Mouse (Mus musculus): ENCODE data around the gene Map7d3. TPM values are rescaled to one million over a fixed set of nuclear protein-coding genes. Genes with fewer than 3 reads are reported as not detected.

The Map7d3 gene
- polyA plus RNA-seq (2015; fragmentation: Nextera tagmentation; extraction: Ambion mirVana): 0.78 and 1.0 TPM in 2 replicates

GRCm38 (mm10) chrX:56821765-56822603 lies at the start of gene Map7d3:
Gene Map7d3, minus strand, starts transcription at chrX:56822326.
- H3K4me1 ChIP-seq: no peaks in the 10 kb centered on the region
- H3K27me3 ChIP-seq: no peaks in the 10 kb centered on the region
- ATAC-seq: peak; percentile 50; the same call in 1 of the 2 replicates
- 0 out of 2 replicates have a peak, but pooled peaks cover 5% of the 10 kb centered on the region for H3K9me3 ChIP-seq (replicated peaks)
- H3K9ac ChIP-seq: 0 out of 2 replicates have a peak within 1 kb of the TSS, but pooled peaks have one; percentile 27
- WGBS: 21% methylated on average over 34 of the region's 35 CpGs
- peak within 1 kb of the TSS; percentile 41 for H3K4me3 ChIP-seq
- peak within 1 kb of the TSS; percentile 62 for H3K4me2 ChIP-seq
- H3K27ac ChIP-seq: no peak within 1 kb of the TSS
- H3K36me3 ChIP-seq (ENCODE audit: poor library complexity, severe bottlenecking): no peaks in the 10 kb centered on the region

- H3K4me3 ChIP-seq: no peak within 1 kb of the TSS
- H3K4me2 ChIP-seq: no peak within 1 kb of the TSS
- WGBS: 81% methylated on average over 2 of the region's 2 CpGs
- no peak within 1 kb of the TSS for H3K27ac ChIP-seq
- no peaks in the 10 kb centered on the region for H3K4me1 ChIP-seq
- H3K27me3 ChIP-seq: no peaks in the 10 kb centered on the region
- no peaks in the 10 kb centered on the region for H3K36me3 ChIP-seq (ENCODE audit: poor library complexity, severe bottlenecking)
- H3K9ac ChIP-seq: no peak within 1 kb of the TSS
- H3K9me3 ChIP-seq (replicated peaks): no peaks in the 10 kb centered on the region
- no peak for ATAC-seq
Measured at GRCm38 (mm10) chrX:56869863-56870262, 47.7 kb upstream of the Map7d3 start, which contains the start of gene Adgrg4. Gene Adgrg4, plus strand, starts transcription at chrX:56870163.

GRCm38 (mm10) chrX:56841255-56841654 lies 19.1 kb upstream of the Map7d3 start:
- H3K36me3 ChIP-seq (ENCODE audit: poor library complexity, severe bottlenecking): no peaks in the 10 kb centered on the region
- no peak for ATAC-seq
- no peak overlapping the region for H3K9ac ChIP-seq
- WGBS: 70% methylated on average over 5 of the region's 5 CpGs
- no peak overlapping the region for H3K27ac ChIP-seq
- H3K4me2 ChIP-seq: no peak overlapping the region
- no peak overlapping the region for H3K4me3 ChIP-seq
- no peaks in the 10 kb centered on the region for H3K4me1 ChIP-seq
- H3K27me3 ChIP-seq: no peaks in the 10 kb centered on the region
- no peaks in the 10 kb centered on the region for H3K9me3 ChIP-seq (replicated peaks)

GRCm38 (mm10) chrX:56839369-56839768 lies 17.2 kb upstream of the Map7d3 start:
- ATAC-seq: 0 out of 2 replicates have a peak, but pooled peaks have one; percentile 13
- H3K4me2 ChIP-seq: no peak overlapping the region
- H3K36me3 ChIP-seq (ENCODE audit: poor library complexity, severe bottlenecking): no peaks in the 10 kb centered on the region
- no peak overlapping the region for H3K4me3 ChIP-seq
- no peaks in the 10 kb centered on the region for H3K27me3 ChIP-seq
- H3K27ac ChIP-seq: no peak overlapping the region
- no peaks in the 10 kb centered on the region for H3K4me1 ChIP-seq
- no peak overlapping the region for H3K9ac ChIP-seq
- H3K9me3 ChIP-seq (replicated peaks): no peaks in the 10 kb centered on the region

GRCm38 (mm10) chrX:56835842-56836241 lies 13.7 kb upstream of the Map7d3 start:
- no peak overlapping the region for H3K4me3 ChIP-seq
- no peaks in the 10 kb centered on the region for H3K36me3 ChIP-seq (ENCODE audit: poor library complexity, severe bottlenecking)
- H3K27ac ChIP-seq: no peak overlapping the region
- H3K4me2 ChIP-seq: no peak overlapping the region
- ATAC-seq: no peak
- H3K27me3 ChIP-seq: no peaks in the 10 kb centered on the region
- no peaks in the 10 kb centered on the region for H3K9me3 ChIP-seq (replicated peaks)
- H3K9ac ChIP-seq: no peak overlapping the region
- 84% methylated on average over 6 of the region's 6 CpGs for WGBS
- no peaks in the 10 kb centered on the region for H3K4me1 ChIP-seq

GRCm38 (mm10) chrX:56827492-56827891 lies 5.4 kb upstream of the Map7d3 start:
- H3K27me3 ChIP-seq: no peaks in the 10 kb centered on the region
- 87% methylated on average over 6 of the region's 6 CpGs for WGBS
- ATAC-seq: no peak
- H3K9me3 ChIP-seq (replicated peaks): no peaks in the 10 kb centered on the region
- no peaks in the 10 kb centered on the region for H3K36me3 ChIP-seq (ENCODE audit: poor library complexity, severe bottlenecking)
- H3K9ac ChIP-seq: no peak overlapping the region
- H3K27ac ChIP-seq: no peak overlapping the region
- H3K4me1 ChIP-seq: no peaks in the 10 kb centered on the region
- H3K4me2 ChIP-seq: no peak overlapping the region
- H3K4me3 ChIP-seq: no peak overlapping the region

GRCm38 (mm10) chrX:56791268-56791667 lies 30.9 kb downstream of the Map7d3 start:
- peak; percentile 61 for ATAC-seq
- Histone ChIP-seq H3K36me3 (ENCODE audit: poor library complexity, severe bottlenecking) (peaks cover 31% of the 10 kb centered on the region; the same call in 1 of the 2 replicates), H3K27me3 (no peaks in the 10 kb centered on the region), H3K27ac (no peak overlapping the region), H3K9ac (no peak overlapping the region), H3K4me1 (0 out of 2 replicates have a peak, but pooled peaks cover 5% of the 10 kb centered on the region), H3K9me3 (replicated peaks) (no peaks in the 10 kb centered on the region), H3K4me3 (no peak overlapping the region), H3K4me2 (no peak overlapping the region)
- 40% methylated on average over 15 of the region's 15 CpGs for WGBS

- Histone ChIP-seq H3K27me3 (no peaks in the 10 kb centered on the region), H3K4me3 (no peak overlapping the region), H3K27ac (no peak overlapping the region), H3K4me2 (no peak overlapping the region), H3K9me3 (replicated peaks) (no peaks in the 10 kb centered on the region), H3K36me3 (ENCODE audit: poor library complexity, severe bottlenecking) (peaks cover 31% of the 10 kb centered on the region; the same call in 1 of the 2 replicates), H3K9ac (no peak overlapping the region), H3K4me1 (peaks cover 9% of the 10 kb centered on the region; the same call in 1 of the 2 replicates)
- ATAC-seq: no peak
- WGBS: 78% methylated on average over 4 of the region's 4 CpGs
Measured at GRCm38 (mm10) chrX:56790591-56790990, 31.5 kb downstream of the Map7d3 start.

- WGBS: 71% methylated on average over 3 of the region's 3 CpGs
- H3K9ac ChIP-seq: no peak overlapping the region
- peaks cover 9% of the 10 kb centered on the region; the same call in 1 of the 2 replicates for H3K4me1 ChIP-seq
- H3K36me3 ChIP-seq (ENCODE audit: poor library complexity, severe bottlenecking): peaks cover 19% of the 10 kb centered on the region; the same call in 1 of the 2 replicates
- H3K4me3 ChIP-seq: no peak overlapping the region
- H3K4me2 ChIP-seq: no peak overlapping the region
- no peak for ATAC-seq
- H3K27ac ChIP-seq: no peak overlapping the region
- no peaks in the 10 kb centered on the region for H3K9me3 ChIP-seq (replicated peaks)
- no peaks in the 10 kb centered on the region for H3K27me3 ChIP-seq
Measured at GRCm38 (mm10) chrX:56787486-56787885, 34.6 kb downstream of the Map7d3 start.

GRCm38 (mm10) chrX:56786281-56787061 lies 35.7 kb downstream of the Map7d3 start:
- no peaks in the 10 kb centered on the region for H3K27me3 ChIP-seq
- H3K27ac ChIP-seq: no peak overlapping the region
- no peak overlapping the region for H3K9ac ChIP-seq
- no peak overlapping the region for H3K4me2 ChIP-seq
- peaks cover 19% of the 10 kb centered on the region; the same call in 1 of the 2 replicates for H3K36me3 ChIP-seq (ENCODE audit: poor library complexity, severe bottlenecking)
- H3K4me3 ChIP-seq: no peak overlapping the region
- WGBS: 47% methylated on average over 6 of the region's 6 CpGs
- no peaks in the 10 kb centered on the region for H3K9me3 ChIP-seq (replicated peaks)
- H3K4me1 ChIP-seq: peaks cover 9% of the 10 kb centered on the region; the same call in 1 of the 2 replicates
- ATAC-seq: peak; percentile 89

- Histone ChIP-seq H3K4me3 (no peak overlapping the region), H3K9me3 (replicated peaks) (no peaks in the 10 kb centered on the region), H3K27ac (no peak overlapping the region), H3K4me2 (no peak overlapping the region), H3K36me3 (ENCODE audit: poor library complexity, severe bottlenecking) (no peaks in the 10 kb centered on the region), H3K27me3 (no peaks in the 10 kb centered on the region), H3K4me1 (no peaks in the 10 kb centered on the region), H3K9ac (no peak overlapping the region)
- ATAC-seq: no peak
- 93% methylated on average over 4 of the region's 4 CpGs for WGBS
Measured at GRCm38 (mm10) chrX:56773329-56773728, 48.8 kb downstream of the Map7d3 start.

- no peaks in the 10 kb centered on the region for H3K27me3 ChIP-seq
- H3K9ac ChIP-seq: no peak overlapping the region
- WGBS: 60% methylated on average over 1 of the region's 1 CpGs
- H3K4me2 ChIP-seq: no peak overlapping the region
- H3K36me3 ChIP-seq (ENCODE audit: poor library complexity, severe bottlenecking): no peaks in the 10 kb centered on the region
- ATAC-seq: no peak
- no peaks in the 10 kb centered on the region for H3K9me3 ChIP-seq (replicated peaks)
- H3K4me1 ChIP-seq: no peaks in the 10 kb centered on the region
- H3K4me3 ChIP-seq: no peak overlapping the region
- no peak overlapping the region for H3K27ac ChIP-seq
Measured at GRCm38 (mm10) chrX:56771751-56772150, 50.4 kb downstream of the Map7d3 start.

Measured in forebrain, embryonic 13.5 days (tissue).